Mouse (Mus musculus) hindbrain, embryonic 13.5 days (tissue): ENCODE results near the gene Cuedc1. TPM values are rescaled to one million over a fixed set of nuclear protein-coding genes. Genes with fewer than 3 reads are reported as not detected.
A peak's percentile ranks its signal among the peaks of the same experiment; 100 is the strongest.

ENCODE experiments used
- ATAC-seq: fragments of 200-750 bp; cut with Nextera tagmentation; 2 replicates; pipeline ENCODE4 v1.8.0; 2017; ENCODE audit warnings: moderate TSS enrichment; ENCODE audit not compliant: low FRiP score
- H3K27ac ChIP-seq: fragments of 300-500 bp; sonication (generic); 2 replicates; pipeline ENCODE4 v1.5.1; 2015; ENCODE audit warnings: inconsistent platforms, mild to moderate bottlenecking, moderate library complexity
- H3K27me3 ChIP-seq: fragments of 300-500 bp; sonication (generic); 2 replicates; pipeline ENCODE4 v1.6.1; 2015; ENCODE audit warnings: mild to moderate bottlenecking, inconsistent platforms
- H3K36me3 ChIP-seq: fragments of 300-500 bp; sonication (generic); 2 replicates; pipeline ENCODE4 v1.6.1; 2015; ENCODE audit warnings: mild to moderate bottlenecking, inconsistent platforms
- H3K4me1 ChIP-seq: fragments of 300-500 bp; sonication (generic); replicated peaks from 2 replicates; pipeline ENCODE4 v1.6.1; 2015; ENCODE audit warnings: inconsistent platforms
- H3K4me2 ChIP-seq: fragments of 300-500 bp; sonication (generic); 2 replicates; pipeline ENCODE4 v1.6.1; 2015; ENCODE audit warnings: inconsistent platforms, mild to moderate bottlenecking, moderate library complexity
- H3K4me3 ChIP-seq: fragments of 300-500 bp; sonication (generic); 2 replicates; pipeline ENCODE4 v1.5.1; 2015; ENCODE audit warnings: mild to moderate bottlenecking, inconsistent platforms
- H3K9ac ChIP-seq: fragments of 300-500 bp; sonication (generic); 2 replicates; pipeline ENCODE4 v1.6.1; 2015; ENCODE audit warnings: mild to moderate bottlenecking, inconsistent platforms
- H3K9me3 ChIP-seq: fragments of 300-500 bp; sonication (generic); 2 replicates; pipeline ENCODE4 v1.6.1; 2016; ENCODE audit warnings: inconsistent platforms
- WGBS: fragments of 180-500 bp; shearing (Covaris S2); methylation state at CpG from one replicate; pipeline ENCODE4 v1.1.7; 2015; 5-methylcytosine and 5-hydroxymethylcytosine counted together
- polyA plus RNA-seq: library from polyadenylated mRNA; unstranded; fragments of >200 nt; fragmentation: Nextera tagmentation; extraction: Ambion mirVana; gene quantifications from 2 replicates; pipeline ENCODE4 v1.2.1, GENCODE M21; 2015

The Cuedc1 gene
- polyA plus RNA-seq, 1 experiment from 2014 or later = 49.5 TPM

DNA sequence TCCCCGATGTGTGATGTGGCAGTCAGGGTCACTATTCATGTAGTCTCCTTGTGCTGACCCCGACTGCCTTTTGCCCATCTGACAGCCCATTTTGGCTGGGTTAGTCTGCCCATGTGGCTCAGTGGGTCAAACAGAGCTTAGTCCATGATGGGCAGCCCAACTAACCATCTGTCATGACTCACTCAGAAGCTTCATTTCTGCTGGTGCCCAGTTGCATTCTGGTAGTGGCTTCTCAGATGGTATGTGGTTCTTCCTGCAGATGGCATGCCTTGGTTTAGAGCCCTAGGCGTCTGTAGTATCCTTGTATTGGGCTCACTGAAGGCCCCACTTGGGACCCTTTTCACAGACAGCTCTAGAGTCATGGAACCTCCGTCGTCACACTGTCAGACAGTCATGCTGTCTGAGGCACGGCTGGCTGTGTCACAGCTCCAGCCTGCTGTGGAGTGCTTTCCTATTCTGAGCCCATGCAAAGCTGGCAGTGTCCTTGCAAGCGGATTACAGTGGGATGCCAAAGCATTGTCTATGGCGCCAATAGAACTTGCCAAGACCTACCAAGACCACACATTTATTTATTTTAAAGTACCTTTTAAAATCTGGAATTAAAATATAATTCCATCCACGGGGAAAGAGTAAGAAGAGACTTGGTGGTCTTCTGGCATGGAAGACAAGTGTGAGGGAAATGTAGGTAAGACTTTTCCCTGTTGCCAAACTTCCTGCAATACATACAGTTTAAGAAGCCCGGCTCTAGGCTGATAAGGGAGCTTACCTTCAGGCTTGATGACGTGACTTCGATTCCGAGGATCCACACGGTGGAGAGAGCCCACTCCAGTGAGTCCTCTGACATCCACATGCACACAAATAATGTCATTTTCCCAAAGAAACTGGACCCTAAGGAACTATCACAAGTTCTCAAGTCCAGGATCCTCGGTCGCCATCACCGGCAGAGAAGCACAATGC lies 129.4 kb downstream of the Cuedc1 start:
- Histone ChIP-seq H3K4me1 (peaks cover 7% of the 10 kb centered on the region; the same call in 1 of the 2 replicates), H3K9ac (no peak overlapping the region), H3K9me3 (no peaks in the 10 kb centered on the region), H3K27me3 (0 out of 2 replicates have a peak, but pooled peaks cover 7% of the 10 kb centered on the region), H3K4me3 (no peak overlapping the region), H3K36me3 (no peaks in the 10 kb centered on the region), H3K27ac (no peak overlapping the region), H3K4me2 (no peak overlapping the region)
- ATAC-seq = no peak
- WGBS = 92% methylated on average over 17 of the region's 17 CpGs

DNA sequence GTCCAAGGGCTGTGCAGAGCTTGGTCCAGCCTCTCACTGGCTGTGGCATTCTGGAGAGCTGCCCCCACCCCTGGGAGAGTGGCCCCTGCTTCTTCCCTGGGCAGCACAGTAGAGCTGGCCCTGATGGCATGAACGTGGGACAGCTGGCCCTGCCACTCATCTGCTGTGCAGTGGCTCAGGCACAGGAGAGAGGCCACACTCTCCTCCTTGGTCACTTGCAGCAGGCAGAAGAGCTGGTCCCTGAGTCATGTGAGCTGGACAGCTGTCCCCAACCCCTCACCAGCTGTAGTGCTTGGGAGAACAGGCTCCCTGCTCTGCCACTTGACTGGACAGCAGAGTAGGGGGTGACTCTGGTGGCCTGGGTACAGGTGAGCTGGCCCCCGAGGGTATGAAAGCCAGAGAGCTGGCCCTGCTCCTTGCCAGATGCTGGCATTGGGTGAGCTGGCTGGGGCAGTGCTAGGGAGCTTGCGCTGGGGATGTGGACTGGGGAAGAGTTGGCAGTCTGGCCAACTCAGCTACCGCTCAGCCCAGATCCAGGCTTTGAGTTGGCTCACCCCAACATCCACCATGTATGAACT lies 133.4 kb downstream of the Cuedc1 start:
- Histone ChIP-seq H3K4me1 (peaks cover 42% of the 10 kb centered on the region), H3K9me3 (no peaks in the 10 kb centered on the region), H3K9ac (no peak overlapping the region), H3K4me2 (no peak overlapping the region), H3K27ac (no peak overlapping the region), H3K4me3 (no peak overlapping the region), H3K27me3 (0 out of 2 replicates have a peak, but pooled peaks cover 7% of the 10 kb centered on the region), H3K36me3 (no peaks in the 10 kb centered on the region)
- no peak for ATAC-seq
- 79% methylated on average over 4 of the region's 4 CpGs for WGBS

DNA sequence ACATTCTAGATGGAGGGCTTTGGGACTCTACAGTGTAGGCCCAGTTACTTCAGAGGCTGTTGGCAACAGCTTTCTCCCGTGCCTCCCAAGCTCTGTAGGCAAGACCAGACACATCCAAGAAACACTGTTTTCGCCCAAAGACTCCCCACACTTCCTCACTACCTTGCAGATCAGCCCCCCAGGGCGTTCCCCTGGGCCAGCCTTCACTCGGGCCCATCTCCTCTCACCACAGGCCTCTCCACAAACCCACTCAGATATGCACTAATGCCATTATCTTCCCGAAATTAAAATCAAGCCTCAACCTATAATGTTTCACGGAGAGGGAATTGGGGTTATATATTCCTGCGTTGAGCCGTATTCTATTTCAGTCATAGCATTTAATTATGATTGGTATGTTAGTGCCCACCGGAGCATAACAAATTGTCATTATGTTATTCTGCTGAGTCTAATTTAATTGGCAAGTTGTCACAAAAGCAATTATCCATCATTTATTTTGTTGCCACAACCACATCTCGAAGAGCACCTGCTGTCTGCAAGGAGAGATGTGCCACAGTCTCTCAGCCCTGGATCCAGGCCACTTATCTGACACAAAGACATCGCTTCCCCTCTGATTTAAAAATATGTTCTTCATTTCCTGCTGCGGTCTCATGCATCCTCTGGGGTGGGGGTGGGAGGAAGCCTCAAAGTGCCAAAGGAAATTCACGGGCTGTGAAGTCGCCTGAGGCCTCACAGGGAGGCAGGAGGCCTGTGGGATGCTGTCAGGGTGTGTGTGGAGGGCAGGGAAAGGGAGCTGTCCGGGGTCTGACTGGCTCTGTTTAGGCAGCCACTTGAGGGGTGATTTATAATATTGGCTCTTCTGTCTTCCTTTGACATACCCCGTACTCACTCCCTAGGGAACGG lies 135.9 kb downstream of the Cuedc1 start:
- Histone ChIP-seq H3K9ac (0 out of 2 replicates have a peak overlapping the region, but pooled peaks have one; percentile 35), H3K4me3 (no peak overlapping the region), H3K36me3 (no peaks in the 10 kb centered on the region), H3K27me3 (0 out of 2 replicates have a peak, but pooled peaks cover 7% of the 10 kb centered on the region), H3K4me2 (0 out of 2 replicates have a peak overlapping the region, but pooled peaks have one; percentile 2), H3K4me1 (peaks cover 54% of the 10 kb centered on the region), H3K9me3 (no peaks in the 10 kb centered on the region), H3K27ac (peak overlapping the region; percentile 88)
- ATAC-seq = peak; percentile 82
- 24% methylated on average over 17 of the region's 17 CpGs for WGBS

DNA sequence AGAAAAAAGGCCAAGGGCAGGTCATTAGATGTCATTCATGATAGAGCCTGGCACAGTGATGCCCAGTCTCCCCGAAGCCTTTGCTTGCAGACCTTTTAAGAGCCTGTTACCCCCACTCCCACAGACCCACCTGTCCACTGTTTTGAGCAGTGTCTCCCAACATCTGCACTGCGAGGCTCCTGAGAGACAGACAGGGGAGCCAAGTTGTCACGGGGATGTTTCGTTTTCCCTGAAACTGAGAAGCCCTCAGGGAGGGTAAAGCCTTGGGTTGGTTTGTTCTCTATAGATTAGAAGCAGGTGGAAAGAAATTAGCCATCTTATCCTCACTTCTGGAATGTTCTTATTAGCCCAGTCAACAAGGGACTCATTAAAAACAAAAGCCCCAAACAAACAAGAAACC lies 136.9 kb downstream of the Cuedc1 start:
- Histone ChIP-seq H3K36me3 (no peaks in the 10 kb centered on the region), H3K27me3 (0 out of 2 replicates have a peak, but pooled peaks cover 7% of the 10 kb centered on the region), H3K9me3 (no peaks in the 10 kb centered on the region), H3K4me2 (no peak overlapping the region), H3K9ac (no peak overlapping the region), H3K27ac (peak overlapping the region; percentile 88), H3K4me1 (peaks cover 60% of the 10 kb centered on the region), H3K4me3 (no peak overlapping the region)
- 31% methylated on average over 4 of the region's 4 CpGs for WGBS
- no peak for ATAC-seq

DNA sequence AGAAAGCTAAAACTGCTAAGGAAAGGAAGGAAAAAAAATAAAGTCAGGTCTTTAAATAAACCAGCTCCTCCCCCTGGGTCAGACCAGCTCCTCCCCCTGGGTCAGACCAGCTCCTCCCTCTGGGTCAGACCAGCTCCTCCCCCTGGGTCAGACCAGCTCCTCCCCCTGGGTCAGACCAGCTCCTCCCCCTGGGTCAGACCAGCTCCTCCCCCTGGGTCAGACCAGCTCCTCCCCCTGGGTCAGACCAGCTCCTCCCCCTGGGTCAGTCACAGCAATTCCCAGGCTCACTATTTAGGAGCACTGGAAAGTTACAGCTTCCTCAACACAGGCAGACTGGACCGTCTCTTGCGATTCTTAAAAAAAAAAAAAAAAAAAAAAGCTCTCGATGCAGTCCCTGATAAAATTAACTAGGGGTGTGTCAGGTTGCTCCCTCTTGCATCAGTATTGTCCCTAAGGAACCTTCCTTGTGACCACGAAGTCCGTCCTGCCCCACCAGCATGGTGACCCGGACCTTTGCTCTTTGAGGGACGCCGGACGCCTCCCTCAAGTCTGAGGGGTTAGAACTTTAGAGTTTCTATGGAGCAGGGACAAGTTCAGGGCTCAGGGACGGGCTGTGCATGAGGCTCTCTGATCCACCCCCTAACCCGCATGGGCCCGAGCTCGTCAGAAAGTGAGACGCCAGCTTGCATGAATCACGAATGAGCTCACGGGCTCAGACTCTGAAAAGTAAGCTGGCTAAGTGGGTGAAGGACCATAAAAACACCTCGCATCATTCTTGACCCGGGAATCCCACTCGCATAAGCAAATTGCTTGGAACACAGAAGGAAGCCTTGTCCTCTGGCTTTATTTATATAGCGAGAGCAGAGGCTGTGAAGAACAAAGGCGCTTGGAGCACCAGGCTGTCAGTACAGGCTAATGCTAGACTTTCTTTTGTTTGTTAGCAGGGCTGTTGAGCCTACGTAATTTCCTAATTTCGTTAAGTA lies 137.7 kb downstream of the Cuedc1 start:
- H3K9me3 ChIP-seq = no peaks in the 10 kb centered on the region
- ATAC-seq = no peak
- peaks cover 67% of the 10 kb centered on the region for H3K4me1 ChIP-seq
- no peak overlapping the region for H3K4me2 ChIP-seq
- 4% methylated on average over 23 of the region's 23 CpGs for WGBS
- H3K36me3 ChIP-seq = no peaks in the 10 kb centered on the region
- H3K4me3 ChIP-seq = no peak overlapping the region
- H3K9ac ChIP-seq = no peak overlapping the region; the same call in 1 of the 2 replicates
- H3K27ac ChIP-seq = peak overlapping the region; percentile 67
- H3K27me3 ChIP-seq = 0 out of 2 replicates have a peak, but pooled peaks cover 7% of the 10 kb centered on the region

DNA sequence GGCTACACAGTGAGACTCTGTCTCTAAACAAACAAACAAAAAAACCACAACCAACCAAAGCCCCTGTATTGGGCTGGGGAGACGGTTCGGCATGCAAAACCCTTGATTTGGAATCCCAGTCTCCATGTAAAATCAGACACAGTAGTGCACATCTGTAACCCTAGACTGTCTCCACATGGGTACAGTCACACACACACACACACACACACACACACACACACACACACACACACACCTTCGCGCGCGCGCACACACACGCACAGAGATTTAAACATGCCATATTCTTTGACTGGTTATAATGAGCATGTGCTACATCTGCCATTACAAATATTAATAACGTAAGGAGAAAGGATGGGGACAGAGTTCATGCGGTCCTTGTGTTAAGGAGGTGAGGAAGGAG lies 142.4 kb downstream of the Cuedc1 start:
- peaks cover 49% of the 10 kb centered on the region for H3K4me1 ChIP-seq
- 29% methylated on average over 10 of the region's 10 CpGs for WGBS
- no peaks in the 10 kb centered on the region for H3K36me3 ChIP-seq
- no peaks in the 10 kb centered on the region for H3K9me3 ChIP-seq
- H3K9ac ChIP-seq = no peak overlapping the region
- H3K4me2 ChIP-seq = 0 out of 2 replicates have a peak overlapping the region, but pooled peaks have one; percentile 11
- H3K4me3 ChIP-seq = no peak overlapping the region
- H3K27ac ChIP-seq = peak overlapping the region; percentile 83
- peak; percentile 36; the same call in 1 of the 2 replicates for ATAC-seq
- H3K27me3 ChIP-seq = no peaks in the 10 kb centered on the region

DNA sequence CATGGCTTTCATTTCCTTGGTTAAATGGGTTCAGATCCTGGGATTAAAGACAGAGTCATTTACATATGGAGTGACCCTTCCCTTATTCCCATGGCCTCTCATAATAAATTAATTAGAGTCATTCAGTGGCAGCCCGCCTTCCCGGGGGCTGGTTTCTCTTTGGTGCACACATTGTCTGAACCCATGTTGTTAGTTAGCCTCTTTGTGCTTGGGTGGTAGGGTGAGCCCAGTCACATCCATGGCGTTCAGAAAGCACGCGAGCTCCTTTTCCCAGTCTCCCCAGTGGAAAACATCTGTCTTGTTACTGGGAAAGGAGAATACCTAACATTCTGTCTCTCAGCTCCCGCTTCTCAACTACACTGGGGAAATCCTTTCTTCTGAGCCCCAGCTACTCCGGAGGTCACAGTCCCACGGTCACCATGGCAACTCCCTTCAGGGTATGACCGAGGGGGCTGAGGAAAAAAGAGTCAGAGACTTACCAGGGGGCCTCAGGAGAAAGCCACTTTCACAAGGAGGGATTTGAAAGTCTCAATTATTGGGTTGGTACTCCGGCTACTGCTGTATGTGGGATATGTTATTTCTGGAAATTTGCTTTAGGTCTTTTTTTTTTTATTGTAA lies 143.0 kb downstream of the Cuedc1 start:
- ATAC-seq = peak; percentile 78
- WGBS = 2% methylated on average over 10 of the region's 10 CpGs
- Histone ChIP-seq H3K4me1 (peaks cover 43% of the 10 kb centered on the region), H3K27ac (peak overlapping the region; percentile 83), H3K9me3 (no peaks in the 10 kb centered on the region), H3K9ac (peak overlapping the region; percentile 11; the same call in 1 of the 2 replicates), H3K4me3 (no peak overlapping the region), H3K4me2 (0 out of 2 replicates have a peak overlapping the region, but pooled peaks have one; percentile 11), H3K27me3 (no peaks in the 10 kb centered on the region), H3K36me3 (no peaks in the 10 kb centered on the region)

DNA sequence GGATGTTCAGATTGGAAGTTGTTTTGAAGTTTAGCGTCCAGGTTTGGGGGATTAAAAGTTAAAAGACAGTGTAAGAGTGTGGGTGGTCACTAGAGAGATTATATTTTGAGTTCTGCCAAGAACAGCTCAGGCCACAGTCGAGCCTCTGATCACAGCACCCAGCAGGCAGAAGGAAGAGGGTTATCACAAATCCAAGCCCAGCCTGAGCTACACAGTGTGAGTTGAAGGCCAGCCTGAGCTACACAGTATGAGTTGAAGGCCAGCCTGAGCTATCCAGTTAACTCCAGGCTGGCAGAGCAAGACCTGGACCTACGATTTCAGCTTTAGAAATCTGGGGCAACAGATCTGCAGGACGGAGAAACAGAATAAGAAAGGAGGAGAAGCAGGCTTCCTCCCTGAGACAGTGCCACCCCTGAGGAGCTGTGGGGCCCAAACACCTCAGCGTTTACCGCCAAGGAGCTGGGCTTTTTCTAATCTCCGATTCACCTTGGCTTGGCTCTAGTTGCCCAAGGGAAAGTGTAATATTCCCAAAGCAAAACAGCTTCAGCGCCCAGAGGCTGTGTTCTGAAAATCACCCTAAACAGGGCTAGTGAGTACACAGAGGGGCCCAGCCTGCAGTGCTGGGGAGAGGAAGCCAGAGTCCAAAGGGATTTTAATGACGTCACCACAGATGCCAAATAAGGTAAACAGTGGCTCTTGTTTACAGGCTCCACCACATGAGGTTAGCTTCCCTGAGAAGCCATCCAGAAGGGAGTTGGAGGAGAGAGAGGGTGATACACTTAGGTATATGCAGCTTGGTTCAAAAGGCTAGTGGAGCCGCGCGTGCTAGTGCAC lies 143.8 kb downstream of the Cuedc1 start:
- no peak for ATAC-seq
- Histone ChIP-seq H3K27me3 (no peaks in the 10 kb centered on the region), H3K9me3 (no peaks in the 10 kb centered on the region), H3K4me2 (no peak overlapping the region), H3K27ac (peak overlapping the region; percentile 78), H3K4me3 (no peak overlapping the region), H3K4me1 (peaks cover 40% of the 10 kb centered on the region), H3K36me3 (no peaks in the 10 kb centered on the region), H3K9ac (no peak overlapping the region)
- 35% methylated on average over 12 of the region's 12 CpGs for WGBS
